Mouse (Mus musculus): ENCODE results near the gene Grifin.

Grifin gene

GRCm38 (mm10) chr5:140589082-140589774, 24.4 kb upstream of the Grifin start:
- no peak for DNase-seq

- DNase-seq = no peak
These were observed 19.0 kb upstream of the Grifin start for GRCm38 (mm10) chr5:140583732-140584368.

- DNase-seq = no peak
These were observed 18.3 kb upstream of the Grifin start for GRCm38 (mm10) chr5:140582995-140583731.

GRCm38 (mm10) chr5:140581569-140581968, 16.7 kb upstream of the Grifin start:
- no peak for DNase-seq

GRCm38 (mm10) chr5:140579771-140580170, 14.9 kb upstream of the Grifin start:
- no peak for DNase-seq

- DNase-seq = no peak
These were observed 14.3 kb upstream of the Grifin start for GRCm38 (mm10) chr5:140579221-140579620.

GRCm38 (mm10) chr5:140575381-140575866, 10.6 kb upstream of the Grifin start:
- DNase-seq = peak; percentile 45

GRCm38 (mm10) chr5:140572611-140573010, 7.7 kb upstream of the Grifin start:
- peak; percentile 35 for DNase-seq

- DNase-seq = peak; percentile 64
These were observed 6.8 kb upstream of the Grifin start for GRCm38 (mm10) chr5:140571673-140572072.

- DNase-seq = no peak
These were observed 6.3 kb upstream of the Grifin start for GRCm38 (mm10) chr5:140571201-140571600.

GRCm38 (mm10) chr5:140570223-140570870, 5.5 kb upstream of the Grifin start:
- DNase-seq = no peak

- DNase-seq = no peak
These were observed 4.2 kb upstream of the Grifin start for GRCm38 (mm10) chr5:140569032-140569595.

- DNase-seq = peak; percentile 77
These were observed 3.6 kb upstream of the Grifin start for GRCm38 (mm10) chr5:140568321-140568970.

GRCm38 (mm10) chr5:140567751-140568150, 2.9 kb upstream of the Grifin start:
- no peak for DNase-seq

GRCm38 (mm10) chr5:140567321-140567720, 2.5 kb upstream of the Grifin start:
- DNase-seq = peak; percentile 90

GRCm38 (mm10) chr5:140566271-140566670, 1.4 kb upstream of the Grifin start:
- DNase-seq = no peak

GRCm38 (mm10) chr5:140565856-140566255, 985 bp upstream of the Grifin start:
- peak; percentile 65 for DNase-seq

- DNase-seq = no peak
These were observed 580 bp upstream of the Grifin start for GRCm38 (mm10) chr5:140565451-140565850.

- DNase-seq = no peak
These were observed 2.3 kb downstream of the Grifin start for GRCm38 (mm10) chr5:140562601-140563000.

GRCm38 (mm10) chr5:140556859-140557258, 8.0 kb downstream of the Grifin start:
- DNase-seq = no peak

GRCm38 (mm10) chr5:140553719-140554118, 11.2 kb downstream of the Grifin start:
- DNase-seq = no peak
